Mouse (Mus musculus) monocyte, adult 5-6 weeks (primary cell): ENCODE results near the gene Aifm3. TPM values are rescaled to one million over a fixed set of nuclear protein-coding genes. Genes with fewer than 3 reads are reported as not detected.
"Not testable (repeated sequence)": the region's sequence is repeated elsewhere in the genome, so short reads cannot be mapped to it uniquely, and the experiment has no call there.

ENCODE experiments used
- ATAC-seq: fragments of 153-309, 156-312 bp; replicated peaks from 2 replicates; pipeline ENCODE4 v1.8.0; 2017; ENCODE audit warnings: mild to moderate bottlenecking; ENCODE audit not compliant: low TSS enrichment, insufficient number of reproducible peaks, severe bottlenecking, poor library complexity, low FRiP score
- total RNA-seq: library from RNA; stranded (forward); fragments of 200-1000, 200-491, 200-594 nt; gene quantifications from 3 replicates; pipeline ENCODE4 v1.2.3, GENCODE M21; 2017

Gene Aifm3
- total RNA-seq, 1 experiment from 2014 or later, result not detected

- peak; percentile 92 for ATAC-seq
Observed at GRCm38 (mm10) chr16:17530640-17531288, 41.4 kb downstream of the Aifm3 start, which contains the start of gene Thap7. Gene Thap7 (minus strand): TSS chr16:17531136.

GRCm38 (mm10) chr16:17532271-17532670, 42.9 kb downstream of the Aifm3 start:
- no peak for ATAC-seq

GRCm38 (mm10) chr16:17532676-17533329, 43.4 kb downstream of the Aifm3 start:
- ATAC-seq, result no peak

GRCm38 (mm10) chr16:17536584-17536983, 47.2 kb downstream of the Aifm3 start:
- no peak for ATAC-seq

GRCm38 (mm10) chr16:17542632-17543031, 53.2 kb downstream of the Aifm3 start:
- ATAC-seq, result no peak

GRCm38 (mm10) chr16:17552837-17553236, 63.4 kb downstream of the Aifm3 start:
- ATAC-seq, result no peak

GRCm38 (mm10) chr16:17553910-17554685, 64.7 kb downstream of the Aifm3 start:
- peak; percentile 69 for ATAC-seq

- not testable (repeated sequence) for ATAC-seq
Observed at GRCm38 (mm10) chr16:17554702-17555101, 65.3 kb downstream of the Aifm3 start.

GRCm38 (mm10) chr16:17556180-17556579, 66.8 kb downstream of the Aifm3 start:
- no peak for ATAC-seq

GRCm38 (mm10) chr16:17556907-17557306, 67.5 kb downstream of the Aifm3 start:
- no peak for ATAC-seq

Other genes starting within 250 kb of the Aifm3 start
- 5.1 to 12.9 TPM (median 8.6 TPM) in 3 replicates for gene Tmem191c, start 213.5 kb upstream of the Aifm3 start, total RNA-seq
- gene Serpind1, start 158.2 kb upstream of the Aifm3 start, total RNA-seq, result 0.19 TPM in 1 of 3 replicates, not detected in the others
- gene Snap29, start 83.6 kb upstream of the Aifm3 start, total RNA-seq, result 27.6 to 47.3 TPM (median 45.0 TPM) in 3 replicates
- 37.0 to 77.2 TPM (median 57.7 TPM) in 3 replicates for gene Pi4ka, start 83.3 kb upstream of the Aifm3 start, total RNA-seq
- 14.8 to 29.1 TPM (median 28.5 TPM) in 3 replicates for gene Crkl, start 37.6 kb upstream of the Aifm3 start, total RNA-seq
- gene Lztr1, start 19.1 kb downstream of the Aifm3 start, total RNA-seq, result 31.4 to 51.0 TPM (median 39.1 TPM) in 3 replicates
- 9.9 to 29.7 TPM (median 10.0 TPM) in 3 replicates for gene Thap7, start 41.5 kb downstream of the Aifm3 start, total RNA-seq
- gene Lrrc74b, start 71.6 kb downstream of the Aifm3 start, total RNA-seq, result 0.75 TPM in 1 of 3 replicates, not detected in the others
- gene P2rx6, start 72.3 kb downstream of the Aifm3 start, total RNA-seq, result not detected in 3 replicates
- gene Slc7a4, start 93.6 kb downstream of the Aifm3 start, total RNA-seq, result 0.32 TPM in 1 of 3 replicates, not detected in the others
- gene Smpd4, start 129.7 kb downstream of the Aifm3 start, total RNA-seq, result 10.3 to 29.4 TPM (median 12.7 TPM) in 3 replicates
- gene Ccdc74a, start 156.9 kb downstream of the Aifm3 start, total RNA-seq, result not detected in 3 replicates
- gene Med15, start 243.3 kb downstream of the Aifm3 start, total RNA-seq, result 55.5 to 92.1 TPM (median 65.8 TPM) in 3 replicates